Mouse (Mus musculus) cortical plate, adult 2 months (tissue): ENCODE results near the gene Arhgap4. TPM values are rescaled to one million over a fixed set of nuclear protein-coding genes. Genes with fewer than 3 reads are reported as not detected.

Experiments used
- H3K27ac ChIP-seq: fragments of 200-500 bp; 2 replicates; pipeline ENCODE4 v1.5.1; 2012; ENCODE audit warnings: low read length, control low read depth, inconsistent platforms; ENCODE audit not compliant: insufficient read depth
- H3K4me1 ChIP-seq: fragments of 200-500 bp; 2 replicates; pipeline ENCODE4 v1.6.1; 2011; ENCODE audit warnings: low read length; ENCODE audit not compliant: control insufficient read depth, insufficient read depth
- H3K4me3 ChIP-seq: fragments of 200-500 bp; 2 replicates; pipeline ENCODE4 v1.5.1; 2011; ENCODE audit warnings: mild to moderate bottlenecking, low read length, control low read depth; ENCODE audit not compliant: insufficient read depth
- CTCF ChIP-seq: fragments of 200-500 bp; IDR thresholded peaks from 2 replicates; pipeline ENCODE4 v1.5.1; 2011; ENCODE audit warnings: mild to moderate bottlenecking, control low read depth, low read length; ENCODE audit not compliant: insufficient read depth; ENCODE audit errors: extremely low read depth
- POLR2A ChIP-seq: fragments of 200-500 bp; IDR thresholded peaks from 2 replicates; pipeline ENCODE4 v1.6.1; 2011; ENCODE audit warnings: mild to moderate bottlenecking, low read length, control low read depth; ENCODE audit not compliant: insufficient read depth; ENCODE audit errors: extremely low read depth
- polyA plus RNA-seq: library from polyadenylated mRNA; depleted of rRNA; stranded (reverse); fragments of >200 nt; gene quantifications from 2 replicates; pipeline ENCODE4 v1.2.3, GENCODE M21; 2012; rRNA removed

Gene Arhgap4
- polyA plus RNA-seq, 1 experiment, result 6.5 TPM

GRCm38 (mm10) chrX:73867256-73867655 lies 54.4 kb downstream of the Arhgap4 start:
- TF ChIP-seq POLR2A (no peak), CTCF (no peak)
- no peak overlapping the region for H3K27ac ChIP-seq
- H3K4me1 ChIP-seq, result no peaks in the 10 kb centered on the region; the same call in 1 of the 2 replicates
- H3K4me3 ChIP-seq, result no peak overlapping the region

- Histone ChIP-seq H3K4me1 (no peaks in the 10 kb centered on the region; the same call in 1 of the 2 replicates), H3K27ac (no peak overlapping the region), H3K4me3 (no peak overlapping the region)
- TF ChIP-seq POLR2A (no peak), CTCF (no peak)
Measured at GRCm38 (mm10) chrX:73864692-73865091, 57.0 kb downstream of the Arhgap4 start.

DNA sequence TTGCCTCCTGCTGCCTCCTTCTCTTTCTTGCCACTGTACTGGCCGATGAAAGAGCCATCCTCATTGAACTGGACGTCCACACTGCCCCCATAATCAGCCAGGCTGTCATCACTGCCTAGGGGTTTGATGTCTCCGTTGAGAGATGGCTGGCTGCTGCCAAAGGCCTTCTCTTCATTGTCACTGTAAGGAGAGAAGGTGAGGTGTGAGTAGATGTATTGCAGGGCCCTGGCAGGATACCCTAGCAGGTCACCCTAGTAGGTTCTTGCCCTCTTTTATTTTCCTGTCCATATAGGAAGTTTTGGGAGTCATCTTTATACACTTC lies 66.6 kb downstream of the Arhgap4 start:
- Histone ChIP-seq H3K27ac (no peak overlapping the region), H3K4me1 (no peaks in the 10 kb centered on the region), H3K4me3 (no peak overlapping the region)
- TF ChIP-seq POLR2A (no peak), CTCF (no peak)

DNA sequence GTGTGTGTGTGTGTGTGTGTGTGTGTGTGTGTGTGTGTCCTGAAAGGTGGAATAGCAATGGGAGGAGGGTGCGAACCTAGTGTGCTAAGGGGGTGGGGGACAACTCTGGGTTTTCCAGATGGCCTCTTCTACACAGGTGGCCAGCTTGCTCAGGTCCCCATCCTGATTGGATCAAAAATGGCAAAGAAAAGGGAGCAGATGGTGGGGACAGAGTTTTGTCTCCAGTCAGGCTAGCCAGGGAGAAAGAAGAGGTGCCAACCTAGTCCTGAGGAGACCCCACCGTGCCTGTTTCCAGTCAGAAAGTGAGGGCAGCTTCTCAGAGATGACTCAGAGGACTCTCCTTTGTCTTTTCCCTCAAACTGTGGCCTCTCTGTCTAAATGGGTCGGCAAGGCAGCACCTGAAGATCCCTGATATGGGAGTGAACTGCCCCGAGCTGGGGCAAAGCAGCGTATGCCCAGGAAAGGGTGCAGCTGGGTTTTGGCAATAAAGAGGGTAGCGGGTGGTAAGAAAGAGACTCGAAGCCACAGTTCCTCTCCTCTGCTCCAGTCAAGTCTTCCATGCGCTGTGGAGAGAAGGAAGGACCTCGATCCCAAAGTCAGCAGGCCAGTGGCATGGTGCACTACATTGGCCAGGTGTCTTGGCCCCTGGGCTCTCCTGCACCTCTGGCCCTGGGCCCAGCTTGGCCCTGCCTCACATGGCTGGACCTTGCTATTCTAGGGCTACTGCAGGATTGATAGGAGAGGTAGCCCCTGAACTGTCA lies 67.2 kb downstream of the Arhgap4 start:
- no peak for TF ChIP-seq POLR2A
- TF ChIP-seq CTCF, result no peak
- Histone ChIP-seq H3K4me3 (no peak overlapping the region), H3K4me1 (no peaks in the 10 kb centered on the region), H3K27ac (no peak overlapping the region)

Other genes starting within 250 kb of the Arhgap4 start
- gene Slc6a8, start 248.7 kb downstream of the Arhgap4 start, polyA plus RNA-seq, result 111 and 134 TPM in 2 replicates
- gene Bcap31, start 205.7 kb downstream of the Arhgap4 start, polyA plus RNA-seq, result 85.8 and 88.1 TPM in 2 replicates
- 16.6 and 16.9 TPM in 2 replicates for gene Abcd1, start 205.3 kb downstream of the Arhgap4 start, polyA plus RNA-seq
- 17.3 and 20.3 TPM in 2 replicates for gene Plxnb3, start 164.8 kb downstream of the Arhgap4 start, polyA plus RNA-seq
- gene Srpk3, start 147.5 kb downstream of the Arhgap4 start, polyA plus RNA-seq, result 21.1 and 23.5 TPM in 2 replicates
- gene Idh3g, start 135.0 kb downstream of the Arhgap4 start, polyA plus RNA-seq, result 609 and 638 TPM in 2 replicates
- gene Ssr4, start 134.8 kb downstream of the Arhgap4 start, polyA plus RNA-seq, result 148 and 151 TPM in 2 replicates
- 86.2 and 93.6 TPM in 2 replicates for gene Pdzd4, start 96.9 kb downstream of the Arhgap4 start, polyA plus RNA-seq
- not detected in 2 replicates for gene Avpr2, start 29.8 kb downstream of the Arhgap4 start, polyA plus RNA-seq
- gene L1cam, start 25.8 kb downstream of the Arhgap4 start, polyA plus RNA-seq, result 91.8 and 97.1 TPM in 2 replicates
- 74.5 and 80.4 TPM in 2 replicates for gene Naa10, start 74 bp upstream of the Arhgap4 start, polyA plus RNA-seq
- 6.7 and 8.7 TPM in 2 replicates for gene Renbp, start 9.0 kb upstream of the Arhgap4 start, polyA plus RNA-seq
- 33.1 and 33.3 TPM in 2 replicates for gene Hcfc1, start 44.5 kb upstream of the Arhgap4 start, polyA plus RNA-seq
- 80.8 and 94.9 TPM in 2 replicates for gene Irak1, start 102.0 kb upstream of the Arhgap4 start, polyA plus RNA-seq
- gene Opn1mw, start 205.6 kb upstream of the Arhgap4 start, polyA plus RNA-seq, result 0.34 and 0.38 TPM in 2 replicates
- 28.6 and 29.4 TPM in 2 replicates for gene Mecp2, start 213.5 kb upstream of the Arhgap4 start, polyA plus RNA-seq
- not detected in 2 replicates for gene Tex28, start 246.0 kb upstream of the Arhgap4 start, polyA plus RNA-seq